Mouse (Mus musculus): ENCODE results near the gene Gm3194. TPM values are rescaled to one million over a fixed set of nuclear protein-coding genes. Genes with fewer than 3 reads are reported as not detected.

Gene Gm3194
- not detected for polyA plus RNA-seq (2012; fragmentation: generic; extraction: Trizol)

GRCm38 (mm10) chr14:5455367-5455766, at the start of gene Gm3194:
Gene Gm3194 (minus strand): TSS chr14:5455467.

GRCm38 (mm10) chr14:5501374-5501773, 46.1 kb upstream of the Gm3194 start, which contains the start of gene Gm3488:
Gene Gm3488 (plus strand): TSS chr14:5501674.

GRCm38 (mm10) chr14:5483907-5484306, 28.6 kb upstream of the Gm3194 start, which contains the start of gene Gm3187:
Gene Gm3187 (plus strand): TSS chr14:5484207.

DNA sequence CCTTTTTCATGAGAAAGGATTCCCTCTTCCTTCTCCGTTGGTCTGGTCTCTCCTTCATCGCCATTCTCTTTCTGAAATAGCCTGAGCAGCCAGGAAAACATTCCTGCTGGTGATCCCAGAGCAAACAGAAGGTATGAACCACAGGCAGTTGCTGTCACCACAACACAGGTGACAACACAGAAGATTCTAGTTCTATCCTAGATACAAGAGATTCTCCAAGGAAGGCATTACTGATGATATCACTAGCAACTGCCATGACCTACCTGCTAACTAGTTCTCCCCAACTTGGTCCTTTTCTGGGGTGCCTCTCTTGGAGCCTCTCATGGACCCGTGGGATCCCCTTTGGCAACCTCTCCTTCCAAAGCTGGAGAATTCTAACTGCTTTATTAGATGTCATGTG, 22.5 kb upstream of the Gm3194 start, which contains the start of gene Gm8246:
Gene Gm8246, minus strand, starts transcription at position 101 of the 400 bp plus-strand sequence.

GRCm38 (mm10) chr14:5388949-5389348, 66.3 kb downstream of the Gm3194 start, which contains the start of gene Gm3500:
Gene Gm3500 (minus strand): TSS chr14:5389049.

Other genes starting within 250 kb of the Gm3194 start
- not detected for gene Gm3526, start 194.9 kb downstream of the Gm3194 start, polyA plus RNA-seq (2012; fragmentation: generic; extraction: Trizol)
- gene Gm3542, start 120.5 kb downstream of the Gm3194 start, polyA plus RNA-seq (2012; fragmentation: generic; extraction: Trizol), result not detected
- not detected for gene Gm3500, start 66.4 kb downstream of the Gm3194 start, polyA plus RNA-seq (2012; fragmentation: generic; extraction: Trizol)
- not detected for gene Gm8246, start 22.4 kb upstream of the Gm3194 start, polyA plus RNA-seq (2012; fragmentation: generic; extraction: Trizol)
- not detected for gene Gm3187, start 28.7 kb upstream of the Gm3194 start, polyA plus RNA-seq (2012; fragmentation: generic; extraction: Trizol)
- gene Gm3488, start 46.2 kb upstream of the Gm3194 start, polyA plus RNA-seq (2012; fragmentation: generic; extraction: Trizol), result not detected
- not detected for gene Gm3532, start 83.0 kb upstream of the Gm3194 start, polyA plus RNA-seq (2012; fragmentation: generic; extraction: Trizol)
- gene Gm8265, start 177.6 kb upstream of the Gm3194 start, polyA plus RNA-seq (2012; fragmentation: generic; extraction: Trizol), result not detected
- not detected for gene Gm9603, start 232.0 kb upstream of the Gm3194 start, polyA plus RNA-seq (2012; fragmentation: generic; extraction: Trizol)

Measured in C3H10T1/2 (cell line).